Mouse (Mus musculus) heart, adult 2 months (tissue): ENCODE measurements around the gene Lhx2.

Experiments used
- CTCF ChIP-seq: fragments of 200-600 bp; IDR thresholded peaks from 2 replicates; pipeline ENCODE4 v1.8.1; 2022; ENCODE audit warnings: antibody characterized with exemption, mild to moderate bottlenecking, moderate library complexity
- POLR2A ChIP-seq: fragments of 200-500 bp; IDR thresholded peaks from 2 replicates; pipeline ENCODE4 v1.6.1; 2011; ENCODE audit warnings: mild to moderate bottlenecking, low read depth, low read length, control low read depth; ENCODE audit not compliant: insufficient read depth

- TF ChIP-seq CTCF (no peak), POLR2A (no peak)
These were observed 987 bp downstream of the Lhx2 start for GRCm38 (mm10) chr2:38339910-38340625.
